ENCODE assay signal across 12 mouse cellular contexts in the genomic region with DNA sequence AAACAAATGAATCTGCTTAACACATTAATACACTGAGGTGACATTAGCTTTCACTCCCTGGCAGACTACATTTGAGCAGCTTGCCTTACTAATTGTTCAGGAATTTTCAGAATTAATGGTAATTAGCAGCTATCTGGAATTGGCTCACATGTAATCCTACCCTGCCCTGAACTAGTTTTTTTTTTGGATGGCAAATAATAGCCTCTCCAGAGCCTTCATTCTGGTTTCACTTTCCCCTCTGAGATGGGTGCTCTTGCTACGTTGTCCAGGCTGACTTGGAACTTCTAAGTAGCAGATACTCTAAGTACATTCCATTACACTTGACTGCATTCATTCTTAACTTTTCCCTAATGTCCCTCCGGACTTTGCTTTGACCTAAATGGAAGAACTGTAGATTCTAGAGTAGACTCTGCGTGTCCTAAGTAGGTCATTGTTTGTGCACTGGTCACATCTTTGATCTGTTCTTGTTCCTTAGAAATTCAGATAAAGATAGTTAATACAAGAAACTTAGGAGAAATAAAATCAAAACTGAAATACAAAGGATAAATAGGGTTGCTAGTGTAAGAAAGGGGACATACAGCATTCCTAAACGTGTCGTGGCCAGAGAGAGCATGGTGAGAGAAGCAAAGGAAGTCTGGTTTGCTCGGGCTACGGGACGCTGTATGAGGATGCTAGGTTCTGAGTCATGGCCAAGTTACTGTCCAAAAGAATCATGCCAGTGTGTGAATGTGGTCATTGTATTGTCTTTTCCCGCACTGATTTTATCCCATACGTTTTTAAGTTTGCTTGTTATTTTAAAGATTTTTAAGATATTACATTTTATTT. TPM values are rescaled to one million over a fixed set of nuclear protein-coding genes. Genes with fewer than 3 reads are reported as not detected.
DNase-seq lines count a peak whose midpoint lies in the region; ATAC-seq and TF ChIP-seq lines count a peak whose summit lies in the region.
"Had no signal": no experiment of that assay in that cellular context is flagged by ENCODE, and none has a peak within 500 bp of the region (broad histone marks: within the 10 kb centered on the region; RNA-seq: fewer than 3 reads in every experiment).

No protein-coding gene starts in this region.

- TF ChIP-seq CTCF in brain, embryonic 14.5 days (IDR thresholded peaks at IDR 0.05; ENCODE audit: borderline replicate concordance, extremely low read depth, insufficient read depth, insufficient read length): no peak

- no peaks in the 10 kb centered on the region for H3K27me3 ChIP-seq in kidney, embryonic 15.5 days

- 79% methylated on average over 10 of the region's 10 CpGs for WGBS in kidney, embryonic 15.5 days

- H3K27ac ChIP-seq in kidney, embryonic 15.5 days: no peak overlapping the region
- H3K27ac ChIP-seq: stomach, postnatal 0 days had no signal

- no peak overlapping the region for H3K4me2 ChIP-seq in kidney, embryonic 15.5 days

- DNase-seq in cerebellum, postnatal 25 days: peak; percentile 16 to 33
- DNase-seq in cerebellum, adult 9-11 months: no peak
- DNase-seq in kidney, adult 18-20 months: peak; percentile 4
- DNase-seq in 416B (ENCODE audit: low read depth): peak; percentile 59
- DNase-seq in brain, embryonic 14.5 days (ENCODE audit: low read depth): peak; percentile 77
- DNase-seq in thymus, postnatal 4 days: no peak
- DNase-seq in spleen, postnatal 4 days (ENCODE audit: low spot score in 2 of 2): no peak
- DNase-seq: adrenal gland, postnatal 14 days; cerebellum, adult 9-10 months; right cerebral cortex, postnatal 4 days had no signal

- H3K36me3 ChIP-seq in kidney, embryonic 15.5 days: peaks cover 16% of the 10 kb centered on the region

- no peak overlapping the region for H3K9ac ChIP-seq in kidney, embryonic 15.5 days

- H3K9me3 ChIP-seq in kidney, embryonic 15.5 days (replicated peaks): no peaks in the 10 kb centered on the region

- H3K4me3 ChIP-seq in kidney, embryonic 15.5 days (replicated peaks): no peak overlapping the region

- no peak for ATAC-seq in kidney, embryonic 15.5 days (replicated peaks; ENCODE audit: low FRiP score)

- H3K4me1 ChIP-seq in kidney, embryonic 15.5 days: no peaks in the 10 kb centered on the region

- TF ChIP-seq POLR2A in brain, embryonic 14.5 days (IDR thresholded peaks at IDR 0.05; ENCODE audit: borderline replicate concordance, extremely low read depth, insufficient read depth, insufficient read length, poor library complexity, severe bottlenecking): no peak

RNA-seq across cellular contexts. Expression of gene Omg, which starts 8.7 kb away (rescaled TPM):
- 0.35 and 0.42 TPM in 2 replicates for polyA plus RNA-seq in kidney, embryonic 15.5 days (2015; fragmentation: Nextera tagmentation; extraction: Ambion mirVana)
- polyA plus RNA-seq in brain, embryonic 14.5 days (2012; rRNA removed): 2.3 and 2.5 TPM in 2 replicates

RNA-seq across cellular contexts. Expression of gene Evi2b, which starts 28.4 kb away (rescaled TPM):
- 0.73 and 1.2 TPM in 2 replicates for polyA plus RNA-seq in kidney, embryonic 15.5 days (2015; fragmentation: Nextera tagmentation; extraction: Ambion mirVana)
- polyA plus RNA-seq in brain, embryonic 14.5 days (2012; rRNA removed): 0.82 and 1.0 TPM in 2 replicates

RNA-seq across cellular contexts. Expression of gene Evi2, which starts 35.2 kb away (rescaled TPM):
- 0.73 and 0.78 TPM in 2 replicates for polyA plus RNA-seq in kidney, embryonic 15.5 days (2015; fragmentation: Nextera tagmentation; extraction: Ambion mirVana)
- polyA plus RNA-seq in brain, embryonic 14.5 days (2012; rRNA removed): 0.03 and 0.07 TPM in 2 replicates

RNA-seq across cellular contexts. Expression of gene Evi2a, which starts 35.2 kb away (rescaled TPM):
- polyA plus RNA-seq in kidney, embryonic 15.5 days (2015; fragmentation: Nextera tagmentation; extraction: Ambion mirVana): 3.1 TPM in 2 replicates
- 2.2 and 2.4 TPM in 2 replicates for polyA plus RNA-seq in brain, embryonic 14.5 days (2012; rRNA removed)

Comparison
In these comparisons a context has a peak if more than half of its experiments do, and no peak if none do; other contexts are left out.
1. DNase-seq: peak in cerebellum, postnatal 25 days (2 of 2), kidney, adult 18-20 months (single experiment), 416B (single experiment) and brain, embryonic 14.5 days (single experiment); none in cerebellum, adult 9-11 months (single experiment), thymus, postnatal 4 days (single experiment) and spleen, postnatal 4 days (0 of 2).